Mouse (Mus musculus) cerebellum, postnatal 36 days (tissue): ENCODE measurements around the gene Hectd4.
A peak's percentile ranks its signal among the peaks of the same experiment; 100 is the strongest.
"Not testable (repeated sequence)": the region's sequence is repeated elsewhere in the genome, so short reads cannot be mapped to it uniquely, and the experiment has no call there.

Experiments
- DNase-seq, 2 experiments: peaks; one replicate each; pipeline ENCODE4 v3.0.0; 2021 to 2022; ENCODE audit warnings: mixed read lengths in 2 of 2

Hectd4 gene

GRCm38 (mm10) chr5:121206984-121207383 lies 13.0 kb upstream of the Hectd4 start:
- no peak for DNase-seq

- no peak for DNase-seq
Observed at GRCm38 (mm10) chr5:121209755-121210600, 10.0 kb upstream of the Hectd4 start.

- DNase-seq: no peak
Observed at GRCm38 (mm10) chr5:121210601-121210924, 9.5 kb upstream of the Hectd4 start.

- no peak for DNase-seq
Observed at GRCm38 (mm10) chr5:121212108-121212507, 7.9 kb upstream of the Hectd4 start.

GRCm38 (mm10) chr5:121214707-121215106 lies 5.3 kb upstream of the Hectd4 start:
- DNase-seq: no peak

- peak; percentile 81 to 83 for DNase-seq
Observed at GRCm38 (mm10) chr5:121215380-121216125, 4.5 kb upstream of the Hectd4 start.

GRCm38 (mm10) chr5:121216126-121216446 lies 3.9 kb upstream of the Hectd4 start:
- DNase-seq: no peak

GRCm38 (mm10) chr5:121216584-121217312 lies 3.3 kb upstream of the Hectd4 start:
- DNase-seq: not testable (repeated sequence)

- DNase-seq: no peak
Observed at GRCm38 (mm10) chr5:121217313-121217634, 2.7 kb upstream of the Hectd4 start.

GRCm38 (mm10) chr5:121219190-121219589 lies 829 bp upstream of the Hectd4 start:
- no peak for DNase-seq

GRCm38 (mm10) chr5:121220732-121221301 lies 798 bp downstream of the Hectd4 start:
- DNase-seq: peak; percentile 58 to 61

- no peak for DNase-seq
Observed at GRCm38 (mm10) chr5:121221328-121221850, 1.4 kb downstream of the Hectd4 start.

- not testable (repeated sequence) for DNase-seq
Observed at GRCm38 (mm10) chr5:121224020-121224419, 4.0 kb downstream of the Hectd4 start.

GRCm38 (mm10) chr5:121224856-121225255 lies 4.8 kb downstream of the Hectd4 start:
- DNase-seq: no peak

- DNase-seq: no peak
Observed at GRCm38 (mm10) chr5:121225854-121226253, 5.8 kb downstream of the Hectd4 start.

- DNase-seq: no peak
Observed at GRCm38 (mm10) chr5:121226406-121226805, 6.4 kb downstream of the Hectd4 start.

GRCm38 (mm10) chr5:121226845-121227244 lies 6.8 kb downstream of the Hectd4 start:
- no peak for DNase-seq

GRCm38 (mm10) chr5:121227330-121227729 lies 7.3 kb downstream of the Hectd4 start:
- DNase-seq: not testable (repeated sequence)

- DNase-seq: no peak
Observed at GRCm38 (mm10) chr5:121229182-121229581, 9.2 kb downstream of the Hectd4 start.

- no peak for DNase-seq
Observed at GRCm38 (mm10) chr5:121230811-121231210, 10.8 kb downstream of the Hectd4 start.

GRCm38 (mm10) chr5:121232789-121233188 lies 12.8 kb downstream of the Hectd4 start:
- no peak for DNase-seq

GRCm38 (mm10) chr5:121233726-121234125 lies 13.7 kb downstream of the Hectd4 start:
- no peak for DNase-seq

- peak; percentile 56 to 70 for DNase-seq
Observed at GRCm38 (mm10) chr5:121236171-121236570, 16.2 kb downstream of the Hectd4 start.
